Mouse (Mus musculus) heart, embryonic 16.5 days (tissue): ENCODE measurements around the gene Gtf2h4. TPM values are rescaled to one million over a fixed set of nuclear protein-coding genes. Genes with fewer than 3 reads are reported as not detected.

ENCODE experiments used
- ATAC-seq: fragments of 200-750 bp; cut with Nextera tagmentation; replicated peaks from 2 replicates; pipeline ENCODE4 v1.8.0; 2017; ENCODE audit warnings: moderate number of reproducible peaks; ENCODE audit not compliant: insufficient read depth, low FRiP score; ENCODE audit errors: extremely low read depth
- H3K27ac ChIP-seq: fragments of 300-500 bp; sonication (generic); 2 replicates; pipeline ENCODE4 v1.5.1; 2014; ENCODE audit warnings: mild to moderate bottlenecking, low read length, control low read depth, moderate library complexity
- H3K27me3 ChIP-seq: fragments of 300-500 bp; sonication (generic); 2 replicates; pipeline ENCODE4 v1.6.1; 2014; ENCODE audit warnings: low read length, mixed read lengths; ENCODE audit not compliant: control insufficient read depth, insufficient read depth
- H3K36me3 ChIP-seq: fragments of 300-500 bp; sonication (generic); 2 replicates; pipeline ENCODE4 v1.6.1; 2014; ENCODE audit not compliant: control insufficient read depth, insufficient read depth
- H3K4me1 ChIP-seq: fragments of 300-500 bp; sonication (generic); 2 replicates; pipeline ENCODE4 v1.6.1; 2014; ENCODE audit warnings: low read length, mixed read lengths; ENCODE audit not compliant: control insufficient read depth, insufficient read depth
- H3K4me2 ChIP-seq: fragments of 300-500 bp; sonication (generic); 2 replicates; pipeline ENCODE4 v1.6.1; 2014; ENCODE audit warnings: low read depth, mild to moderate bottlenecking, control low read depth, low read length
- H3K4me3 ChIP-seq: fragments of 300-500 bp; sonication (generic); 2 replicates; pipeline ENCODE4 v1.5.1; 2014; ENCODE audit warnings: mild to moderate bottlenecking, control low read depth, low read length
- H3K9ac ChIP-seq: fragments of 300-500 bp; sonication (generic); 2 replicates; pipeline ENCODE4 v1.6.1; 2014; ENCODE audit warnings: low read length, control low read depth
- H3K9me3 ChIP-seq: fragments of 300-500 bp; sonication (generic); replicated peaks from 2 replicates; pipeline ENCODE4 v1.6.1; 2016; ENCODE audit warnings: low read length; ENCODE audit not compliant: control insufficient read depth
- WGBS: fragments of 180-500 bp; shearing (Covaris S2); extraction: QIAGEN DNeasy Blood & Tissue Kit; methylation state at CpG from one replicate; pipeline ENCODE4 v1.1.7; 2014; 5-methylcytosine and 5-hydroxymethylcytosine counted together
- polyA plus RNA-seq: library from polyadenylated mRNA; unstranded; fragments of >200 nt; fragmentation: Nextera tagmentation; extraction: Ambion mirVana; gene quantifications from 2 replicates; pipeline ENCODE4 v1.2.1, GENCODE M21; 2015

The Gtf2h4 gene
- polyA plus RNA-seq, 1 experiment from 2014 or later, result 30.8 TPM

DNA sequence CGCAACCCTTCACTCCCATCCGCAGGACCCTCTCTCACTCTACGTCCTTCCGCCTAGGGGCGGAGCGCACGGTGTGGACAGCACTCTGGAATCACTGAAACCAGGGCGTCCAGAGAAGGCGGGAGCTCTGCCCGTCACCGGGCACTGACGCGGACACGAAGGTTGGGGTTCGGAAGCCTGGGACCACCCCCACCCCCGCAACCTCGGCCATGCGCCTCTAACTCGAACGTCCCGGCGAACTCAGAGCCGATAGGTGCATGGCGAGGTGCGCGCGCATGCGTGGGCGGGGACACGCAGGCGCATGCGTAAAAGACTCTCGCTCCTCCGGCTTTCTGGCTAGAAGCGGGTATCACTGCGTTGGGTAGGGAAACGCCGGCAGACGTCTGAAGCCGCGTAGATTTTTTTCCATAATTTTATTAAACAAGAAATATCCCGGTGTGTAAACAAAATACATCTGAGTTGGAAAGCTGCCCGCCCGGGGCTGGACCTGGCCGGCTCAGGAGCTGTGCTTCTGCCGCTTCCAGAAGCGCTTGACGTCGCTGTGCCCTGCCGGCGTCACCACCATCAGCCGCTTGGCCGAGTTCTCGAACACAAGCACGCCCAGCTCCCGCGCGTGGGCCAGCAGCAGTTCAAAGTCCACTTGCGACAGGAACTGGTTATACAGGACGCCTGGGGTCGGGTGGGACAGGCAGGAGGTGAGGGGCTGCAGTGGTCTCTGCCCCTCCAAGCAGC, 6.0 kb downstream of the Gtf2h4 start, which contains the start of gene Vars2:
TSS of gene Vars2 (minus strand) at position 259 of the 732 bp plus-strand sequence.
- peak; percentile 86 for ATAC-seq
- peaks cover 3% of the 10 kb centered on the region; the same call in 1 of the 2 replicates for H3K36me3 ChIP-seq
- H3K4me1 ChIP-seq, result peaks cover 10% of the 10 kb centered on the region
- peak within 1 kb of the TSS; percentile 97 for H3K4me2 ChIP-seq
- no peaks in the 10 kb centered on the region for H3K9me3 ChIP-seq
- no peaks in the 10 kb centered on the region for H3K27me3 ChIP-seq
- peak within 1 kb of the TSS; percentile 80 for H3K27ac ChIP-seq
- under 1% methylated on average over 61 of the region's 61 CpGs for WGBS
- peak within 1 kb of the TSS; percentile 95 for H3K9ac ChIP-seq
- peak within 1 kb of the TSS; percentile 85 for H3K4me3 ChIP-seq

DNA sequence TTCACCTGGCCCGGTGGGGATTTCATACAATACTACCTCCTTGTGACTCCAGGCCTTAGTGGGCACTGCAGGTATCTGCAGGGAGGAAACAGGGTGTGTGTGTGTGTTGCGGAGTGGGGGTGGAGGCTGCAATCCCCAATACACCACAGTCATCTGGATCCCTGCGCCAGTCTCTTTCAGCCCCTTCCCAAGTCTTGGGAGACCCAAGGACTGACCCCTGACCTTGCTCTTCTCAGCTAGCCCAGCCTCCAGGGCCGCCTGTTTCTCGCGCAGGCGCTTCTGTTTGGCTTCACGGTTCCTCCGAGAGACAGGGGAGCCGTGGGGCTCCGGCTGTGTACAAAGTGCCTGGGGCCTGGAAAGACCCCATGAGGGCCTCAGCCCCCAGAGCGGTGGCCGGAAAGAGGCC, 6.7 kb downstream of the Gtf2h4 start:
- Histone ChIP-seq H3K9ac (peak overlapping the region; percentile 95), H3K4me1 (peaks cover 10% of the 10 kb centered on the region), H3K27me3 (no peaks in the 10 kb centered on the region), H3K27ac (peak overlapping the region; percentile 80), H3K9me3 (no peaks in the 10 kb centered on the region), H3K4me3 (peak overlapping the region; percentile 85), H3K36me3 (peaks cover 3% of the 10 kb centered on the region; the same call in 1 of the 2 replicates), H3K4me2 (peak overlapping the region; percentile 97)
- ATAC-seq, result peak; percentile 25
- 4% methylated on average over 13 of the region's 13 CpGs for WGBS

DNA sequence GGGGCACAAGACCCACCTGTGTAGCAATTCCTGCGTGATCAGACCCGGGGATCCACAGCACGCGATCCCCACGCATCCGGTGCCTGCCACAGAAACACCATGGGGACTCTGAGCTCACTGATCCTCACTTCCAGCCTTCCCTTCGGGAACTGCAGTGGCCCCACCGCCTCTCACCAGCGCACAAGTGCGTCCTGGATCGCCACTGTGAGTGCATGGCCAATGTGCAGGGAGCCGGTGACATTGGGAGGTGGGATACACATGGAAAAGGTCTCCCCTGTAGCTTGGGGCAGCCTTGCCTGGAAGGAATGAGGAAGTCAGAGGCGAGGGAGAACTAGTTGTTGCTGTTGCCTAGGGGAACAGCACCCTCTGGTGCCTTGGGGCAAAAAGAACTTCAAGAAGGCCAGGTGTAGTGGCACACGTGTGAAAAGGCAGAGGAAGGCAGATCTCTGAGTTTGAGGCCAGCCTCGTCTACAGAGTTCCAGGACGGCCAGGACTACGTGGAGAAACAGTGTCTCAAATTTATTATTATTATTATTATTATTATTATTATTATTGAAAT, 7.5 kb downstream of the Gtf2h4 start:
- Histone ChIP-seq H3K4me2 (no peak overlapping the region), H3K27me3 (no peaks in the 10 kb centered on the region), H3K9me3 (no peaks in the 10 kb centered on the region), H3K27ac (no peak overlapping the region), H3K4me1 (peaks cover 10% of the 10 kb centered on the region), H3K9ac (no peak overlapping the region), H3K4me3 (no peak overlapping the region), H3K36me3 (peaks cover 7% of the 10 kb centered on the region)
- ATAC-seq, result no peak
- 79% methylated on average over 17 of the region's 17 CpGs for WGBS

DNA sequence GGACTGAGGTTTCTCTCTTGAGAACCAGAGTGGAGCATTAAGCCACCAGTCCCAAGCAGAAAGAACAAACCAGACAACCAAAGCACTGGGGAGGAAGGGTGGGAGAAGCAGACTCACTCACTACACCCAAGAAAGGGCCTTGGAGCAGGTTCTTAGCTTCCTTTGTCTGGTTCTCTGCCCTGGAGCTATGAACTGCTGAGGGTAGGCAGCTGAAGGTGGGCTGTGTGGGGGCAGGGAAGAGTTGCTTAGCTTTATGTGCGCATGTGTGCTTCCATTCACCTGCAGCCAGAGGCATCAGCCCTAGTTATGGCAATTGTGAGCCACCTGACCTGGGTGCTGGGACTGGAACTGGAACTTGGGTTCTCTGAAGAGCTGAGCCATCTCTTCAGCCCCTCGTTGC, 20.5 kb downstream of the Gtf2h4 start:
- Histone ChIP-seq H3K9ac (no peak overlapping the region), H3K27me3 (no peaks in the 10 kb centered on the region), H3K4me2 (no peak overlapping the region), H3K27ac (no peak overlapping the region), H3K4me1 (no peaks in the 10 kb centered on the region), H3K36me3 (peaks cover 21% of the 10 kb centered on the region), H3K9me3 (no peaks in the 10 kb centered on the region), H3K4me3 (no peak overlapping the region)
- ATAC-seq, result no peak
- 71% methylated on average over 2 of the region's 2 CpGs for whole genome bisulfite sequencing

DNA sequence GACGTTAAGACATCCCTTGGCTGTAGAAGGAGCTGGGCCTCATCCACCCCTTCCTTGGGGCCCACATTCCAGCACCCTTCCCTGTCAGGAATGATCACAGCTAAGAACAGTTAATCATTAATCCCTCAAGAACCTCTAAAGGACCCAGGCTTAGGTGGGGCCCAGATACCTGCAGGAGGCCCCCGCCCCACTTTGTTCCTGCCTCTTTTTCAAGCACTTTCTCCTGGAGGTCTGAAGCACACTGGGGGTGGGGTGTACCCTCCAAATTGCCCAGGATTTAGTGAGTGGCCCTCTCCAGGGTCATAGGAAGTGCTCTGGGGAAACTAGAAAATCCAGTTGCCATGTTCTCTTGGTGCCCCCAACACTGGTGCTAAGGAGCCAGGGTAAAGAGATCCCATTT, 24.1 kb downstream of the Gtf2h4 start:
- Histone ChIP-seq H3K4me1 (no peaks in the 10 kb centered on the region), H3K36me3 (no peaks in the 10 kb centered on the region), H3K4me2 (no peak overlapping the region), H3K4me3 (no peak overlapping the region), H3K27me3 (no peaks in the 10 kb centered on the region; the same call in 1 of the 2 replicates), H3K27ac (no peak overlapping the region), H3K9me3 (no peaks in the 10 kb centered on the region), H3K9ac (no peak overlapping the region)
- no peak for ATAC-seq
- 70% methylated on average over 2 of the region's 2 CpGs for WGBS

DNA sequence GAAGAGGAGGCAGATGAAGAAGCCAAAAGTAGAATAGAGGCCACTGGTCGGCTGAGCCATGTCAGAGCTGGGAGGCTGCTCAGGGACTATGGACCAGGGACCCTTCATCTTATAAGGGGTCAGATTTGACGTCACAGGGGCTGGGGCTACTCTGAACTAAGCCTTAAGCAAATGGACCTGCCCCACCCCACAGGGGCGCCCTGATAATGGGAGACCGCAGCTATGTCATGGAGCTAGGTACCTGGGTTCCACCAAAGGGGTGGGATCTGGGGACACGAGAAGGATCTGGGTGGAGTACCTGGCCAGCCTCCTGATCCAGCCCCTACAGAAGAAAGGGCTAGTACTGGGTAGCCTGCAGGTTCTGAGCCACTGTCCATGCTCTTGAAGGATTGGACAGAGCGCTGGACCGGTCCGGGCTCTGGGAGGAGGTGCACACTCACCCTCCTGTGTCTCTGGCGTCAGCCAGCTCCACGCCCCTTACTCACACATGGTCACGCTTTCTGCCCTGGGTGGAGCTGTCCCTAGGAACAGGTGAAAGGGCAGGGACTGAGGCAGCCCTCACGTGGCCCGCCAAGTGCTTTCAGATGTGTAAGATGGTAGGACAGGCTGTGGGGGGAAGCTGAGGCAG, 29.8 kb downstream of the Gtf2h4 start, which contains the start of gene Mucl3:
TSS of gene Mucl3 (minus strand) at position 87 of the 628 bp plus-strand sequence.
- H3K36me3 ChIP-seq, result no peaks in the 10 kb centered on the region
- H3K27ac ChIP-seq, result no peak within 1 kb of the TSS
- H3K9me3 ChIP-seq, result no peaks in the 10 kb centered on the region
- no peak within 1 kb of the TSS for H3K4me3 ChIP-seq
- no peaks in the 10 kb centered on the region; the same call in 1 of the 2 replicates for H3K27me3 ChIP-seq
- H3K4me1 ChIP-seq, result peaks cover 7% of the 10 kb centered on the region; the same call in 1 of the 2 replicates
- 65% methylated on average over 13 of the region's 13 CpGs for WGBS
- no peak within 1 kb of the TSS for H3K4me2 ChIP-seq
- H3K9ac ChIP-seq, result no peak within 1 kb of the TSS
- no peak for ATAC-seq

DNA sequence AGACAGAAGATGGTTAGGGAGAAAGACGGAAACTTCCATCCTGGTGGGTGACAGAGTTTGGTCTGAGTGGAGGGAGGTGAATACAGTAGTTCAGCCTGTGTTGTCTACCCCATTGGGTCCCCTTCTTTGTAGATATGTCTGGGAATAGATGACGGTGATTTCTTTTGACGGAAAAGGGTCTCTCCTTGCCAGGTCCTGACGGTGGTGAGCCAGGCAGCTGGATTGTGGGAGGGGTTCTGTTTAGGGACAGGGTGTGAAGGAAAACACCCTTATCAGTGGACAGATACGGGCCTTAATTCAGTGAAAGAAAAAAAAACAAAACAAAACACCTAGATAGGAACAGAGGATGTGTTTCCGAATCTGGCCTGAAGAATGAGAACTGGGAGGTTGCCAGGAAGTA, 34.2 kb downstream of the Gtf2h4 start:
- peak overlapping the region; percentile 58 for H3K4me2 ChIP-seq
- WGBS, result 31% methylated on average over 6 of the region's 6 CpGs
- H3K9ac ChIP-seq, result peak overlapping the region; percentile 38
- peak overlapping the region; percentile 76 for H3K27ac ChIP-seq
- H3K27me3 ChIP-seq, result peaks cover 3% of the 10 kb centered on the region; the same call in 1 of the 2 replicates
- H3K4me3 ChIP-seq, result peak overlapping the region; percentile 32
- no peak for ATAC-seq
- H3K9me3 ChIP-seq, result no peaks in the 10 kb centered on the region
- no peaks in the 10 kb centered on the region for H3K36me3 ChIP-seq
- H3K4me1 ChIP-seq, result peaks cover 10% of the 10 kb centered on the region

DNA sequence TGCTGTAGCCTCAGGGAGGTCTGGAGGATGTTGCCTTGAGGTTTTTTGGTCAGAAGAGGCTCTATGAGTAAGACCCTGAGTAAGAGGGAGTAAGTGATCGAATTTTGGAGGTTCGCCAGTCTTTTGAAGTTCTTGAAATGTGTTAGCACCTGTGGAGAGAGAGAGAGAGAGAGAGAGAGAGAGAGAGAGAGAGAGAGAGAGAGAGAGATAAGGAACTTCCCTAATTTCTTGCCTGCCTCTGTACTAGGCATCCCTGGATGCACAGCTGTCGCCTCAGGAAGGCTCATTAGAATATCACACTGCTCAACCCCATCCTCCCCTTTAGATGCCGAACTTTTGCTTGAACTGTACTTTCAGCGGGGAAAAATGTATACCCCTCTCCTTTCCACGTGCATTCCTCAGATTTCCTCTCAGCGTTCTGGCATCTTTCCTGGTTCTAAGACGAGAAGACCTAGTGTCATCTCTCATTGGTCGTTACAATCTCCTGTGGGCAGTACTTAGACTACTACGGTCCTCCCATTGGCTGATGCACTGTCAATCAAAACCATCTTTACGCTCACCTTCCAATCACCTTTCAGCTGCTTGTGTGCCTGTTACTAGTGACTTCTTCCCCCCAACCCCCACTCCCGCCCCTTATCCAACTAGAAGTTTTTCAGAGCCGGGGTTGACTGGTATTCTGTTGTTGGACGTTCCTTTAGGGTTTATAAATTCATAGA, 34.9 kb downstream of the Gtf2h4 start:
- peak overlapping the region; percentile 76 for H3K27ac ChIP-seq
- no peaks in the 10 kb centered on the region for H3K9me3 ChIP-seq
- peak overlapping the region; percentile 58 for H3K4me2 ChIP-seq
- no peaks in the 10 kb centered on the region for H3K36me3 ChIP-seq
- peaks cover 3% of the 10 kb centered on the region; the same call in 1 of the 2 replicates for H3K27me3 ChIP-seq
- peak overlapping the region; percentile 38 for H3K9ac ChIP-seq
- H3K4me3 ChIP-seq, result peak overlapping the region; percentile 32
- peak; percentile 88 for ATAC-seq
- peaks cover 10% of the 10 kb centered on the region for H3K4me1 ChIP-seq
- WGBS, result 11% methylated on average over 14 of the region's 14 CpGs
